Mouse (Mus musculus): Measurements from ENCODE around the gene Gata3.

DNA sequence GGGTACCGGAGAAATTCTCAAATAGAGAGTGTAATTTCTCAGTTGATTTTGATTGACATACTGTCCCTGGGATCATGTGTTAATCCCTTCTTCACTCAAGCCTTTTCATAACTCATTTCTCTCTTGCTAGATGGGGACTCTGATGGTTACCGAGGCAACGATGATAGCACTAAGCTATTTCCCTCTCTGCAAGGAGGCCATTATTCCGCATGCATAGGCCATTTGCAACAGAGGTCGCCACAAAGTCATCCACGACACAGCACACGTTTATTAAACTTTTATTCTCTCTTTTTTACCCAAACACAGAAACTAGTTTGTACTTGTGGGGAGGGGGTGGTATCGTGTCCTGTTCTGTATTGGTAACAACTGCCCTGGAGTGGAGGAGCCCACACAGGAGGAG, 8.0 kb upstream of the Gata3 start:
- no peak for TF ChIP-seq POLR2A (IDR thresholded peaks at IDR 0.05; ENCODE audit: insufficient read depth, low read depth, low read length)
- no peak for TF ChIP-seq CTCF (IDR thresholded peaks at IDR 0.05; ENCODE audit: insufficient read depth, low read depth, low read length)

All from olfactory bulb, adult 2 months (tissue).